Mouse (Mus musculus) myocyte (in vitro differentiated cells): ENCODE measurements around the gene Mcmbp. TPM values are rescaled to one million over a fixed set of nuclear protein-coding genes. Genes with fewer than 3 reads are reported as not detected.

Experiments
- H3K27me3 ChIP-seq: one replicate; pipeline ENCODE4 v1.6.1; 2011; ENCODE audit not compliant: control insufficient read depth, insufficient read depth, insufficient read length
- H3K36me3 ChIP-seq: one replicate; pipeline ENCODE4 v1.6.1; 2011; ENCODE audit not compliant: control insufficient read depth, insufficient read depth
- H3K4me2 ChIP-seq: one replicate; pipeline ENCODE4 v1.6.1; 2011; ENCODE audit warnings: low read depth, control low read depth
- H3K4me3 ChIP-seq: one replicate; pipeline ENCODE4 v1.5.1; 2011; ENCODE audit warnings: mild to moderate bottlenecking, control low read depth, moderate library complexity
- H3K79me2 ChIP-seq: one replicate; pipeline ENCODE4 v1.6.1; 2011; ENCODE audit not compliant: control insufficient read depth, insufficient read depth
- H3ac ChIP-seq: one replicate; pipeline ENCODE4 v1.6.1; 2011; ENCODE audit not compliant: control insufficient read depth, insufficient read length
- CEBPB ChIP-seq: IDR thresholded peaks from 2 replicates; pipeline ENCODE4 v1.6.1; 2011; ENCODE audit warnings: mild to moderate bottlenecking, moderate library complexity; ENCODE audit not compliant: poor library complexity, insufficient read depth, severe bottlenecking
- E2F4 ChIP-seq: IDR thresholded peaks from one replicate; pipeline ENCODE4 v1.6.1; 2011; ENCODE audit warnings: mild to moderate bottlenecking, control low read depth, moderate library complexity; ENCODE audit not compliant: insufficient read depth
- MAX ChIP-seq: IDR thresholded peaks from one replicate; pipeline ENCODE4 v1.6.1; 2011; ENCODE audit warnings: low read depth, mild to moderate bottlenecking, control low read depth
- MYOD1 ChIP-seq, 3 experiments: IDR thresholded peaks; one replicate each; pipeline ENCODE4 v1.6.1; 2011; ENCODE audit warnings: control low read depth in 2 of 3, low read depth in 2 of 3, mild to moderate bottlenecking in 2 of 3, moderate library complexity in 1 of 3; ENCODE audit not compliant: insufficient read length in 2 of 3, control insufficient read depth in 1 of 3
- MYOG ChIP-seq, 3 experiments: IDR thresholded peaks; one replicate each; pipeline ENCODE4 v1.6.1; 2011; ENCODE audit warnings: control low read depth in 2 of 3, low read depth in 2 of 3, mild to moderate bottlenecking in 2 of 3; ENCODE audit not compliant: insufficient read length in 2 of 3, control insufficient read depth in 1 of 3, insufficient read depth in 1 of 3
- POLR2A ChIP-seq: IDR thresholded peaks from one replicate; pipeline ENCODE4 v1.6.1; 2011; ENCODE audit warnings: low read depth, mild to moderate bottlenecking, control low read depth, moderate library complexity; ENCODE audit not compliant: insufficient read length
- POLR2AphosphoS2 ChIP-seq: IDR thresholded peaks from one replicate; pipeline ENCODE4 v1.6.1; 2011; ENCODE audit warnings: low read depth, control low read depth; ENCODE audit not compliant: insufficient read length
- REST ChIP-seq: IDR thresholded peaks from one replicate; pipeline ENCODE4 v1.6.1; 2011; ENCODE audit warnings: mild to moderate bottlenecking, control low read depth, moderate library complexity; ENCODE audit not compliant: insufficient read depth, insufficient read length
- SRF ChIP-seq: IDR thresholded peaks from one replicate; pipeline ENCODE4 v1.6.1; 2011; ENCODE audit warnings: low read depth; ENCODE audit not compliant: control insufficient read depth, insufficient read length
- TCF12 ChIP-seq: IDR thresholded peaks from one replicate; pipeline ENCODE4 v1.6.1; 2011; ENCODE audit warnings: mild to moderate bottlenecking, control low read depth; ENCODE audit not compliant: poor library complexity, insufficient read depth, severe bottlenecking
- TCF3 ChIP-seq: IDR thresholded peaks from one replicate; pipeline ENCODE4 v1.6.1; 2011; ENCODE audit warnings: low read depth, control low read depth; ENCODE audit not compliant: insufficient read length
- USF1 ChIP-seq: IDR thresholded peaks from one replicate; pipeline ENCODE4 v1.6.1; 2011; ENCODE audit warnings: low read depth, mild to moderate bottlenecking, control low read depth, moderate library complexity
- polyA plus RNA-seq: library from polyadenylated mRNA; unstranded; fragments of >200 nt; fragmentation: generic; extraction: Trizol; gene quantifications from one replicate; pipeline ENCODE4 v1.2.1, GENCODE M21; 2012; ENCODE audit warnings: missing spikeins

Mcmbp gene
- polyA plus RNA-seq, result 14.5 TPM

GRCm38 (mm10) chr7:128740334-128740733, at the start of gene Mcmbp:
Gene Mcmbp, minus strand, starts transcription at chr7:128740495.
- H3K27me3 ChIP-seq, result no peaks in the 10 kb centered on the region
- peak within 1 kb of the TSS; percentile 35 for H3ac ChIP-seq
- peak within 1 kb of the TSS; percentile 99 for H3K4me2 ChIP-seq
- TF ChIP-seq POLR2AphosphoS2 (peak; percentile 85), MAX (no peak), CEBPB (no peak), E2F4 (peak; percentile 51), TCF3 (no peak), POLR2A (peak; percentile 88), MYOD1 (IDR thresholded peaks at IDR 0.05; ENCODE audit: control insufficient read depth in 1 of 3, insufficient read length in 2 of 3, low read depth in 2 of 3) (peak in 1 of 3 experiments; percentile 41), SRF (no peak), REST (no peak), USF1 (no peak), MYOG (IDR thresholded peaks at IDR 0.05; ENCODE audit: control insufficient read depth in 1 of 3, insufficient read depth in 1 of 3, insufficient read length in 2 of 3, low read depth in 2 of 3) (no peak), TCF12 (no peak)
- H3K4me3 ChIP-seq, result peak within 1 kb of the TSS; percentile 49
- H3K79me2 ChIP-seq, result peaks cover 48% of the 10 kb centered on the region
- H3K36me3 ChIP-seq, result no peaks in the 10 kb centered on the region

- Histone ChIP-seq H3K36me3 (peaks cover 8% of the 10 kb centered on the region), H3K27me3 (no peaks in the 10 kb centered on the region), H3K79me2 (no peaks in the 10 kb centered on the region), H3ac (no peak overlapping the region), H3K4me3 (no peak overlapping the region), H3K4me2 (no peak overlapping the region)
- no peak for TF ChIP-seq TCF3
- TF ChIP-seq E2F4, result no peak
- TF ChIP-seq USF1, result no peak
- no peak for TF ChIP-seq MYOG (IDR thresholded peaks at IDR 0.05; ENCODE audit: control insufficient read depth in 1 of 3, insufficient read depth in 1 of 3, insufficient read length in 2 of 3, low read depth in 2 of 3)
- TF ChIP-seq SRF, result no peak
- TF ChIP-seq TCF12, result no peak
- no peak for TF ChIP-seq POLR2AphosphoS2
- TF ChIP-seq CEBPB, result no peak
- no peak for TF ChIP-seq REST
- TF ChIP-seq MAX, result no peak
- TF ChIP-seq MYOD1 (IDR thresholded peaks at IDR 0.05; ENCODE audit: control insufficient read depth in 1 of 3, insufficient read length in 2 of 3, low read depth in 2 of 3), result no peak
- no peak for TF ChIP-seq POLR2A
Measured at GRCm38 (mm10) chr7:128790045-128790444, 49.8 kb upstream of the Mcmbp start.

GRCm38 (mm10) chr7:128781846-128782245, 41.6 kb upstream of the Mcmbp start:
- H3K4me3 ChIP-seq, result no peak overlapping the region
- peaks cover 40% of the 10 kb centered on the region for H3K36me3 ChIP-seq
- no peaks in the 10 kb centered on the region for H3K27me3 ChIP-seq
- no peak overlapping the region for H3ac ChIP-seq
- TF ChIP-seq CEBPB (no peak), USF1 (no peak), E2F4 (no peak), MYOD1 (IDR thresholded peaks at IDR 0.05; ENCODE audit: control insufficient read depth in 1 of 3, insufficient read length in 2 of 3, low read depth in 2 of 3) (no peak)
- no peak overlapping the region for H3K4me2 ChIP-seq
- H3K79me2 ChIP-seq, result no peaks in the 10 kb centered on the region

- H3K79me2 ChIP-seq, result no peaks in the 10 kb centered on the region
- no peak overlapping the region for H3K4me3 ChIP-seq
- no peaks in the 10 kb centered on the region for H3K27me3 ChIP-seq
- no peak overlapping the region for H3ac ChIP-seq
- no peak for TF ChIP-seq POLR2AphosphoS2
- TF ChIP-seq TCF3, result no peak
- no peak for TF ChIP-seq CEBPB
- TF ChIP-seq USF1, result no peak
- TF ChIP-seq TCF12, result no peak
- no peak for TF ChIP-seq SRF
- no peak for TF ChIP-seq E2F4
- no peak for TF ChIP-seq REST
- peaks cover 47% of the 10 kb centered on the region for H3K36me3 ChIP-seq
- no peak overlapping the region for H3K4me2 ChIP-seq
Measured at GRCm38 (mm10) chr7:128779305-128779704, 39.0 kb upstream of the Mcmbp start.

GRCm38 (mm10) chr7:128777201-128777600, 36.9 kb upstream of the Mcmbp start:
- Histone ChIP-seq H3ac (no peak overlapping the region), H3K4me2 (no peak overlapping the region), H3K27me3 (no peaks in the 10 kb centered on the region), H3K36me3 (peaks cover 57% of the 10 kb centered on the region), H3K4me3 (no peak overlapping the region), H3K79me2 (no peaks in the 10 kb centered on the region)
- TF ChIP-seq USF1, result no peak
- no peak for TF ChIP-seq MYOD1 (IDR thresholded peaks at IDR 0.05; ENCODE audit: control insufficient read depth in 1 of 3, insufficient read length in 2 of 3, low read depth in 2 of 3)
- TF ChIP-seq MYOG (IDR thresholded peaks at IDR 0.05; ENCODE audit: control insufficient read depth in 1 of 3, insufficient read depth in 1 of 3, insufficient read length in 2 of 3, low read depth in 2 of 3), result no peak
- TF ChIP-seq MAX, result no peak
- no peak for TF ChIP-seq TCF12
- TF ChIP-seq POLR2AphosphoS2, result no peak
- no peak for TF ChIP-seq TCF3
- no peak for TF ChIP-seq E2F4
- TF ChIP-seq SRF, result no peak
- TF ChIP-seq POLR2A, result no peak
- TF ChIP-seq CEBPB, result no peak
- TF ChIP-seq REST, result no peak
